Mouse (Mus musculus) liver, embryonic 16.5 days (tissue): ENCODE data around the gene Eif4g3. TPM values are rescaled to one million over a fixed set of nuclear protein-coding genes. Genes with fewer than 3 reads are reported as not detected.

Source experiments
- ATAC-seq: fragments of 200-750 bp; cut with Nextera tagmentation; 2 replicates; pipeline ENCODE4 v1.8.0; 2017; ENCODE audit warnings: low read depth, mild to moderate bottlenecking, moderate number of reproducible peaks, moderate library complexity
- H3K27ac ChIP-seq: fragments of 300-500 bp; sonication (generic); 2 replicates; pipeline ENCODE4 v1.5.1; 2014; ENCODE audit warnings: mild to moderate bottlenecking, low read length
- H3K27me3 ChIP-seq: fragments of 300-500 bp; sonication (generic); 2 replicates; pipeline ENCODE4 v1.6.1; 2014; ENCODE audit warnings: low read depth, low read length, mixed read lengths; ENCODE audit not compliant: control insufficient read depth, insufficient read depth
- H3K36me3 ChIP-seq: fragments of 300-500 bp; sonication (generic); 2 replicates; pipeline ENCODE4 v1.6.1; 2014; ENCODE audit warnings: mild to moderate bottlenecking; ENCODE audit not compliant: control insufficient read depth, insufficient read depth
- H3K4me1 ChIP-seq: fragments of 300-500 bp; sonication (generic); 2 replicates; pipeline ENCODE4 v1.6.1; 2014; ENCODE audit warnings: low read depth, low read length, mixed read lengths; ENCODE audit not compliant: control insufficient read depth
- H3K4me2 ChIP-seq: fragments of 300-500 bp; sonication (generic); 2 replicates; pipeline ENCODE4 v1.6.1; 2014; ENCODE audit warnings: low read depth, low read length, mixed read lengths
- H3K4me3 ChIP-seq: fragments of 300-500 bp; sonication (generic); 2 replicates; pipeline ENCODE4 v1.5.1; 2014; ENCODE audit warnings: low read depth, mild to moderate bottlenecking, low read length
- H3K9ac ChIP-seq: fragments of 300-500 bp; sonication (generic); 2 replicates; pipeline ENCODE4 v1.6.1; 2014; ENCODE audit warnings: low read depth, low read length
- H3K9me3 ChIP-seq: fragments of 300-500 bp; sonication (generic); replicated peaks from 2 replicates; pipeline ENCODE4 v1.6.1; 2016; ENCODE audit warnings: low read length; ENCODE audit not compliant: control insufficient read depth
- WGBS: fragments of 180-500 bp; shearing (Covaris S2); extraction: QIAGEN DNeasy Blood & Tissue Kit; methylation state at CpG from one replicate; pipeline ENCODE4 v1.1.7; 2014; ENCODE audit not compliant: insufficient replicate concordance; 5-methylcytosine and 5-hydroxymethylcytosine counted together
- polyA plus RNA-seq: library from polyadenylated mRNA; unstranded; fragments of >200 nt; fragmentation: Nextera tagmentation; extraction: Ambion mirVana; gene quantifications from 2 replicates; pipeline ENCODE4 v1.2.1, GENCODE M21; 2015

Eif4g3 gene
- polyA plus RNA-seq, 1 experiment from 2014 or later = 6.4 TPM

- 68% methylated on average over 8 of the region's 8 CpGs for WGBS
- Histone ChIP-seq H3K27me3 (no peaks in the 10 kb centered on the region), H3K9me3 (no peaks in the 10 kb centered on the region), H3K9ac (no peak overlapping the region), H3K4me2 (no peak overlapping the region), H3K4me1 (peaks cover 16% of the 10 kb centered on the region), H3K27ac (no peak overlapping the region), H3K36me3 (no peaks in the 10 kb centered on the region; the same call in none of the 2 replicates), H3K4me3 (no peak overlapping the region)
- no peak for ATAC-seq
Measured at GRCm38 (mm10) chr4:138082466-138082865, 89.6 kb downstream of the Eif4g3 start.

GRCm38 (mm10) chr4:138084103-138084502 lies 91.3 kb downstream of the Eif4g3 start:
- 82% methylated on average over 8 of the region's 8 CpGs for WGBS
- Histone ChIP-seq H3K9ac (no peak overlapping the region), H3K27ac (no peak overlapping the region), H3K9me3 (no peaks in the 10 kb centered on the region), H3K27me3 (no peaks in the 10 kb centered on the region), H3K4me1 (peaks cover 6% of the 10 kb centered on the region; the same call in 1 of the 2 replicates), H3K4me2 (no peak overlapping the region), H3K36me3 (no peaks in the 10 kb centered on the region; the same call in none of the 2 replicates), H3K4me3 (no peak overlapping the region)
- no peak for ATAC-seq

- WGBS = 80% methylated on average over 13 of the region's 13 CpGs
- H3K36me3 ChIP-seq = no peaks in the 10 kb centered on the region; the same call in none of the 2 replicates
Measured at GRCm38 (mm10) chr4:138084851-138085573, 92.2 kb downstream of the Eif4g3 start.

GRCm38 (mm10) chr4:138086949-138087348 lies 94.1 kb downstream of the Eif4g3 start:
- Histone ChIP-seq H3K4me3 (no peak overlapping the region), H3K4me2 (no peak overlapping the region), H3K27ac (no peak overlapping the region), H3K9ac (no peak overlapping the region), H3K9me3 (no peaks in the 10 kb centered on the region), H3K27me3 (no peaks in the 10 kb centered on the region), H3K36me3 (no peaks in the 10 kb centered on the region; the same call in none of the 2 replicates), H3K4me1 (no peaks in the 10 kb centered on the region; the same call in 1 of the 2 replicates)
- no peak for ATAC-seq
- 74% methylated on average over 5 of the region's 5 CpGs for WGBS

More at GRCm38 (mm10) chr4:138084851-138085573, 92.2 kb downstream of the Eif4g3 start:
- Histone ChIP-seq H3K4me3 (no peak overlapping the region), H3K4me2 (no peak overlapping the region), H3K9ac (no peak overlapping the region), H3K27ac (no peak overlapping the region), H3K27me3 (no peaks in the 10 kb centered on the region), H3K9me3 (no peaks in the 10 kb centered on the region), H3K4me1 (no peaks in the 10 kb centered on the region; the same call in 1 of the 2 replicates)
- no peak for ATAC-seq

- ATAC-seq = no peak
- 64% methylated on average over 2 of the region's 2 CpGs for WGBS
- H3K4me3 ChIP-seq = no peak overlapping the region
Measured at GRCm38 (mm10) chr4:138089512-138089911, 96.7 kb downstream of the Eif4g3 start.

GRCm38 (mm10) chr4:138091562-138092194 lies 98.9 kb downstream of the Eif4g3 start:
- H3K4me3 ChIP-seq = no peak overlapping the region
- no peak for ATAC-seq
- H3K27me3 ChIP-seq = no peaks in the 10 kb centered on the region
- no peak overlapping the region for H3K9ac ChIP-seq
- H3K9me3 ChIP-seq = no peaks in the 10 kb centered on the region
- H3K4me1 ChIP-seq = no peaks in the 10 kb centered on the region
- no peak overlapping the region for H3K4me2 ChIP-seq
- H3K27ac ChIP-seq = no peak overlapping the region
- H3K36me3 ChIP-seq = no peaks in the 10 kb centered on the region
- 61% methylated on average over 7 of the region's 7 CpGs for WGBS

More at GRCm38 (mm10) chr4:138089512-138089911, 96.7 kb downstream of the Eif4g3 start:
- H3K27me3 ChIP-seq = no peaks in the 10 kb centered on the region
- no peaks in the 10 kb centered on the region for H3K4me1 ChIP-seq
- no peak overlapping the region for H3K27ac ChIP-seq
- H3K9me3 ChIP-seq = no peaks in the 10 kb centered on the region
- H3K9ac ChIP-seq = no peak overlapping the region
- H3K36me3 ChIP-seq = no peaks in the 10 kb centered on the region
- H3K4me2 ChIP-seq = no peak overlapping the region

- H3K27ac ChIP-seq = no peak overlapping the region
- H3K36me3 ChIP-seq = peaks cover 10% of the 10 kb centered on the region; the same call in 1 of the 2 replicates
- ATAC-seq = no peak
- no peak overlapping the region for H3K4me3 ChIP-seq
- H3K4me1 ChIP-seq = no peaks in the 10 kb centered on the region
- 80% methylated on average over 7 of the region's 7 CpGs for WGBS
- H3K9me3 ChIP-seq = no peaks in the 10 kb centered on the region
- H3K4me2 ChIP-seq = no peak overlapping the region
- no peak overlapping the region for H3K9ac ChIP-seq
- no peaks in the 10 kb centered on the region for H3K27me3 ChIP-seq
Measured at GRCm38 (mm10) chr4:138100456-138100855, 107.6 kb downstream of the Eif4g3 start.

GRCm38 (mm10) chr4:138101795-138102194 lies 109.0 kb downstream of the Eif4g3 start:
- H3K36me3 ChIP-seq = peaks cover 16% of the 10 kb centered on the region
- H3K9me3 ChIP-seq = no peaks in the 10 kb centered on the region
- H3K9ac ChIP-seq = no peak overlapping the region
- no peak for ATAC-seq
- H3K4me1 ChIP-seq = no peaks in the 10 kb centered on the region
- H3K27me3 ChIP-seq = no peaks in the 10 kb centered on the region
- no peak overlapping the region for H3K27ac ChIP-seq
- WGBS = 72% methylated on average over 10 of the region's 10 CpGs
- H3K4me3 ChIP-seq = no peak overlapping the region
- H3K4me2 ChIP-seq = no peak overlapping the region

- ATAC-seq = no peak
- H3K27me3 ChIP-seq = no peaks in the 10 kb centered on the region
- no peak overlapping the region for H3K9ac ChIP-seq
- no peaks in the 10 kb centered on the region for H3K9me3 ChIP-seq
- no peak overlapping the region for H3K4me2 ChIP-seq
- H3K27ac ChIP-seq = no peak overlapping the region
- 69% methylated on average over 3 of the region's 3 CpGs for WGBS
- peaks cover 13% of the 10 kb centered on the region for H3K36me3 ChIP-seq
- no peaks in the 10 kb centered on the region for H3K4me1 ChIP-seq
- H3K4me3 ChIP-seq = no peak overlapping the region
Measured at GRCm38 (mm10) chr4:138102413-138102812, 109.6 kb downstream of the Eif4g3 start.
